Mouse (Mus musculus) forebrain, postnatal 0 days (tissue): ENCODE data around the gene Gm7138. TPM values are rescaled to one million over a fixed set of nuclear protein-coding genes. Genes with fewer than 3 reads are reported as not detected.
"Not testable (repeated sequence)": the region's sequence is repeated elsewhere in the genome, so short reads cannot be mapped to it uniquely, and the experiment has no call there.

Experiments
- ATAC-seq: fragments of 200-750 bp; cut with Nextera tagmentation; 2 replicates; pipeline ENCODE4 v1.8.0; 2017; ENCODE audit warnings: mild to moderate bottlenecking, moderate library complexity
- DNase-seq: peaks from one replicate; pipeline ENCODE4 v3.0.0-alpha.2; 2015
- H3K27ac ChIP-seq: fragments of 300-500 bp; sonication (generic); 2 replicates; pipeline ENCODE4 v1.5.1; 2014; ENCODE audit warnings: low read depth, mild to moderate bottlenecking, antibody characterized with exemption, low read length, moderate library complexity, mixed read lengths
- H3K27me3 ChIP-seq: fragments of 300-500 bp; sonication (generic); 2 replicates; pipeline ENCODE4 v1.6.1; 2014; ENCODE audit warnings: mild to moderate bottlenecking, low read length, mixed read lengths; ENCODE audit not compliant: insufficient read depth
- H3K36me3 ChIP-seq: fragments of 300-500 bp; sonication (generic); 2 replicates; pipeline ENCODE4 v1.6.1; 2014; ENCODE audit warnings: mild to moderate bottlenecking, moderate library complexity; ENCODE audit not compliant: insufficient read depth
- H3K4me1 ChIP-seq: fragments of 300-500 bp; sonication (generic); 2 replicates; pipeline ENCODE4 v1.6.1; 2014; ENCODE audit warnings: antibody characterized with exemption; ENCODE audit not compliant: insufficient read depth
- H3K4me2 ChIP-seq: fragments of 300-500 bp; sonication (generic); 2 replicates; pipeline ENCODE4 v1.6.1; 2014; ENCODE audit warnings: low read depth, mild to moderate bottlenecking, moderate library complexity
- H3K4me3 ChIP-seq: fragments of 300-500 bp; sonication (generic); 2 replicates; pipeline ENCODE4 v1.5.1; 2014; ENCODE audit warnings: low read depth, low read length, mixed read lengths
- H3K9ac ChIP-seq: fragments of 300-500 bp; sonication (generic); 2 replicates; pipeline ENCODE4 v1.6.1; 2014; ENCODE audit warnings: mild to moderate bottlenecking
- H3K9me3 ChIP-seq: fragments of 300-500 bp; sonication (generic); 2 replicates; pipeline ENCODE4 v1.6.1; 2016; ENCODE audit warnings: low read length
- CTCF ChIP-seq: sonication (generic); IDR thresholded peaks from 2 replicates; pipeline ENCODE4 v1.5.1; 2016; ENCODE audit warnings: antibody characterized with exemption, control low read depth, low read depth
- WGBS: fragments of 180-500 bp; shearing (Covaris S2); extraction: QIAGEN DNeasy Blood & Tissue Kit; methylation state at CpG from one replicate; pipeline ENCODE4 v1.1.7; 2014; 5-methylcytosine and 5-hydroxymethylcytosine counted together
- polyA plus RNA-seq: library from polyadenylated mRNA; unstranded; fragments of >200 nt; fragmentation: Nextera tagmentation; extraction: Ambion mirVana; gene quantifications from 2 replicates; pipeline ENCODE4 v1.2.1, GENCODE M21; 2015
- total RNA-seq: library from RNA; depleted of rRNA; stranded (reverse); fragments of >200 nt; gene quantifications from 2 replicates; pipeline ENCODE4 v1.2.3, GENCODE M21; 2014

Gm7138 gene
- total and polyA plus RNA-seq, 2 experiments from 2014 or later: not detected

GRCm38 (mm10) chr10:77798921-77799508, 22.3 kb upstream of the Gm7138 start, which contains the start of gene Gm19668:
Gm19668 (minus strand) TSS chr10:77799133.
- no peak for ATAC-seq
- 61% methylated on average over 8 of the region's 8 CpGs for WGBS
- H3K9me3 ChIP-seq: no peaks in the 10 kb centered on the region

GRCm38 (mm10) chr10:77798164-77798920, 21.6 kb upstream of the Gm7138 start:
- not testable (repeated sequence) for H3K27me3 ChIP-seq, H3K4me2 ChIP-seq, H3K9me3 ChIP-seq, DNase-seq, H3K36me3 ChIP-seq, H3K27ac ChIP-seq, H3K4me1 ChIP-seq, H3K4me3 ChIP-seq, ATAC-seq, H3K9ac ChIP-seq
- 54% methylated on average over 2 of the region's 3 CpGs for WGBS

More at GRCm38 (mm10) chr10:77798921-77799508, 22.3 kb upstream of the Gm7138 start, which contains the start of gene Gm19668:
- no peak for DNase-seq
- Histone ChIP-seq H3K27ac (no peak within 1 kb of the TSS), H3K9ac (no peak within 1 kb of the TSS), H3K36me3 (no peaks in the 10 kb centered on the region), H3K27me3 (no peaks in the 10 kb centered on the region), H3K4me1 (no peaks in the 10 kb centered on the region), H3K4me3 (no peak within 1 kb of the TSS), H3K4me2 (no peak within 1 kb of the TSS)
- no peak for TF ChIP-seq CTCF

GRCm38 (mm10) chr10:77797677-77798076, 20.9 kb upstream of the Gm7138 start:
- 12% methylated on average over 3 of the region's 3 CpGs for WGBS
- Histone ChIP-seq H3K27ac (no peak overlapping the region), H3K36me3 (no peaks in the 10 kb centered on the region), H3K4me3 (no peak overlapping the region), H3K4me2 (no peak overlapping the region), H3K27me3 (no peaks in the 10 kb centered on the region), H3K9ac (no peak overlapping the region), H3K9me3 (no peaks in the 10 kb centered on the region), H3K4me1 (no peaks in the 10 kb centered on the region)
- ATAC-seq (no peak), DNase-seq (no peak)
- TF ChIP-seq CTCF: no peak

GRCm38 (mm10) chr10:77794976-77795375, 18.2 kb upstream of the Gm7138 start, which contains the start of gene Gm9639:
Gm9639 (minus strand) TSS chr10:77795076.
- no peaks in the 10 kb centered on the region for H3K36me3 ChIP-seq
- H3K9ac ChIP-seq: no peak within 1 kb of the TSS
- H3K4me2 ChIP-seq: no peak within 1 kb of the TSS
- no peak within 1 kb of the TSS for H3K27ac ChIP-seq
- no peaks in the 10 kb centered on the region for H3K4me1 ChIP-seq
- TF ChIP-seq CTCF: no peak
- no peak for DNase-seq
- H3K4me3 ChIP-seq: no peak within 1 kb of the TSS
- H3K9me3 ChIP-seq: no peaks in the 10 kb centered on the region
- no peak for ATAC-seq
- WGBS: 48% methylated on average over 2 of the region's 2 CpGs
- no peaks in the 10 kb centered on the region for H3K27me3 ChIP-seq

DNA sequence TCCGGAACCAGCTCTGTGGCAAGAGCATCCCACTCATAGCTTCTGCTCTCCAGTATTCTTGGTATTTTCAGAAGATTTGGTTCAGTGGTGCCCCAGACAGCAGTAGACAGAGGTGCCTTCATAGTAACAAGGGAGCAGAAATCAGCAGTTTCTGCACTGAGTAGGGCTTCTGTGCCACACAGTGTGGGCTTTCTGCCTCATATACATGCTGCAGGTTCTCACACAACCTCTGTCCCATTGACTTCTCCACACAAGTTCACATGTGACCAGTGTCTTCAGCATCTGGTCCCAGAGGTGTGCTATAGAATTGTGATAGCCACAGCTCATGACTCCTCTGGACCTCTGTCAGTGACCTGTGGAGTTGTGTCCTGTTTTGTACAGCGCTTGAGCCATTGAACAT, 11.9 kb upstream of the Gm7138 start:
- no peak for ATAC-seq
- Histone ChIP-seq H3K9ac (no peak overlapping the region), H3K4me1 (no peaks in the 10 kb centered on the region), H3K36me3 (no peaks in the 10 kb centered on the region), H3K4me3 (no peak overlapping the region), H3K4me2 (no peak overlapping the region), H3K9me3 (no peaks in the 10 kb centered on the region), H3K27ac (no peak overlapping the region), H3K27me3 (no peaks in the 10 kb centered on the region)
- TF ChIP-seq CTCF: no peak
- whole genome bisulfite sequencing: 83% methylated on average over 2 of the region's 2 CpGs
- no peak for DNase-seq

- 67% methylated on average over 1 of the region's 1 CpGs for whole genome bisulfite sequencing
- not testable (repeated sequence) for DNase-seq, ATAC-seq, H3K4me1 ChIP-seq, H3K9ac ChIP-seq, H3K4me2 ChIP-seq, H3K27me3 ChIP-seq, H3K36me3 ChIP-seq, H3K4me3 ChIP-seq, H3K9me3 ChIP-seq, H3K27ac ChIP-seq
Measured at GRCm38 (mm10) chr10:77787876-77788275, 11.1 kb upstream of the Gm7138 start, which contains the start of gene Gm7137. Gm7137 (minus strand) TSS chr10:77788200.

GRCm38 (mm10) chr10:77783396-77783795, 6.7 kb upstream of the Gm7138 start:
- 67% methylated on average over 1 of the region's 3 CpGs for WGBS
- H3K9me3 ChIP-seq, H3K9ac ChIP-seq, H3K4me3 ChIP-seq, H3K4me2 ChIP-seq, H3K27me3 ChIP-seq, H3K36me3 ChIP-seq, DNase-seq, H3K4me1 ChIP-seq, ATAC-seq, H3K27ac ChIP-seq: not testable (repeated sequence)

DNA sequence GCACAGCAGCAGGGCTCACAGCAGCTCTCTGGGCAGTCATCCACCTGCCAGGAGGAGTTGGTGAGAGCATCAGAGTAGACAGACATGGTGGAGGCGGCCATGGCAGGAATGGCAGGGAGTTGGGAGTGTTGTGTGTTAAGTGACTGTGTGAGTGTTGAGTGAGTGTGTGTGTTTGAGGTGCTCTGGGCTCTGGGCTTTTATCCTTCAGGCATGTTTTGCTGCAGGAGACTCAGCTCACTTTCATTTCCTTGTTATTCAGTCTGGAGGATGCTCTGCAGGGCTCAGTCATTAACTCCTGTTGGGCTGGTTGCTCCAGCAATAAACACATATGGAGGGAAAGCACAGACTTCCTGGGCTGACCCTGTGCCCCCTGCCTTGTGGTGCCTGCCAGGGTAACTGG, 5.7 kb upstream of the Gm7138 start, which contains the start of gene Gm3250:
Gm3250 (minus strand) TSS at position 101 of the 400 bp plus-strand sequence.
- not testable (repeated sequence) for DNase-seq, H3K4me1 ChIP-seq, ATAC-seq, H3K4me3 ChIP-seq, H3K27ac ChIP-seq, H3K9ac ChIP-seq, H3K4me2 ChIP-seq, H3K9me3 ChIP-seq, H3K27me3 ChIP-seq, H3K36me3 ChIP-seq
- no CpG with 5 or more reads among the region's 1 CpGs for WGBS

DNA sequence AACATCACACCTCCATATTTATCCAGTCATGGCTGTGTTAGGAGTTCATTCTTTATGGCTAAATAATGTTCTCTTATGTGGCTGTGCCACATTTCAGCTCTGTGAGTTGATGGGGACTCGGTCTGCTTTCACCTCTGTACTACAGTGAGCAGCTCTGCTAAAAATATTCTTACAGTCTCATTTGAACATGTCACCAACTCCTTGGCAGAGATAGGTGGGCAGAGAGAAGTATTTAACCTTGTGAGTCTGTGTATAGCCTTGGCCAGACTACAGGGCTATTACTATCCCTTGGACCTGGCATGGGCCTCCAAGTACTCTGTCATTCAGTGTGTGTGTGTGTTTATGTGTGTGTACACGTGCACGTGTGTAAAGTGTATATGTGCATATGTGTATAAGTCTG, 4.6 kb downstream of the Gm7138 start:
- not testable (repeated sequence) for H3K9ac ChIP-seq, H3K9me3 ChIP-seq, H3K36me3 ChIP-seq, H3K4me1 ChIP-seq, DNase-seq, H3K27me3 ChIP-seq, H3K27ac ChIP-seq, ATAC-seq, H3K4me3 ChIP-seq, H3K4me2 ChIP-seq
- WGBS: 100% methylated on average over 1 of the region's 3 CpGs

DNA sequence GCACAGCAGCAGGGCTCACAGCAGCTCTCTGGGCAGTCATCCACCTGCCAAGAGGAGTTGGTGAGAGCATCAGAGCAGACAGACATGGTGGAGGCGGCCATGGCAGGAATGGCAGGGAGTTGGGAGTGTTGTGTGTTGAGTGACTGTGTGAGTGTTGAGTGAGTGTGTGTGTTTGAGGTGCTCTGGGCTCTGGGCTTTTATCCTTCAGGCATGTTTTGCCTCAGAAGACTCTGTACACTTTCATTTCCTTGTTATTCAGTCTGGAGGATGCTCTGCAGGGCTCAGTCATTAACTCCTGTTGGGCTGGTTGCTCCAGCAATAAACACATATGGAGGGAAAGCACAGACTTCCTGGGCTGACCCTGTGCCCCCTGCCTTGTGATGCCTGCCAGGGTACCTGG, 5.5 kb downstream of the Gm7138 start, which contains the start of gene Gm3238:
Gm3238 (minus strand) TSS at position 101 of the 400 bp plus-strand sequence.
- ATAC-seq: not testable (repeated sequence)

More for the DNA sequence above, 5.5 kb downstream of the Gm7138 start, which contains the start of gene Gm3238:
- not testable (repeated sequence) for H3K4me2 ChIP-seq, H3K27ac ChIP-seq, DNase-seq, H3K4me1 ChIP-seq, H3K27me3 ChIP-seq, H3K4me3 ChIP-seq, H3K9ac ChIP-seq, H3K9me3 ChIP-seq, H3K36me3 ChIP-seq
- WGBS: 57% methylated on average over 1 of the region's 1 CpGs
